Mouse (Mus musculus) testis, postnatal 10 days (tissue): ENCODE measurements around the gene Gm2115.
A peak's percentile ranks its signal among the peaks of the same experiment; 100 is the strongest.

Experiments used
- DNase-seq: peaks from one replicate; pipeline ENCODE4 v3.0.0; 2021; ENCODE audit warnings: low spot score

The Gm2115 gene

DNA sequence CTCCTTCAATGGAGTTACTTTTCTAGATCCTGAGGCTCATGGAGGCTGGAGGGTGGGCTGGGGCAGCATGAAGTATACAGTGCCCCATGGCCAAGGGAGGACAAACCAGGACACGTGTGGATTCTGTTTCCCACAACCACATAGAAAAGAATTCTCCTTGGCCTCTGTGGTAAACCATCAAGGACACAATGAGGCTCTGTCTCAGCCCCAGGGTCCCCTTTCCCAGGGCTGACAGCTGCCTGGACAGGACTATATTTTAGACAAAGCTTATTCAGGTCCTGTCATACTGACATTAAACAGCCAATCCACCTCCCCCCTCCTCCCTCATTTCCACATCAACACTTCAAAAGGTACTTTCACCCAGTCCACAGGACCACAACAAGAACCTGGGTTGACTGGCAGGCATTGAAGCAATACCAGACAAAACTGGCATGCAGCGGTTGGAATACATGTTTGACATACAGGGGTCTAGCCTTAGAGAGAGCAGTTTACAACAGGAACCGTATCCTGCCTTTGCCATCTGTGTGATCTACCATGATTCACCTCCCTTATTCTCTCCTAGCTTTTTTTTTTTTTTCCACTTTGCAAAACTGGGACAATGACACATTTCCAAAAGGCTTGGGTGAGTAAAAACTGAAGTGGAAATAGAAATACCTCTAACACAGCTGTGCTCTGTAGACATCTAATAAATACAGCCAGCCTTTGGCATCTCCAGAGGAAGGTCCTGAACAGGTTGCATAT, 57.8 kb downstream of the Gm2115 start:
- DNase-seq: peak; percentile 17

GRCm38 (mm10) chr7:84587101-84587783, 58.5 kb downstream of the Gm2115 start:
- peak; percentile 3 for DNase-seq

DNA sequence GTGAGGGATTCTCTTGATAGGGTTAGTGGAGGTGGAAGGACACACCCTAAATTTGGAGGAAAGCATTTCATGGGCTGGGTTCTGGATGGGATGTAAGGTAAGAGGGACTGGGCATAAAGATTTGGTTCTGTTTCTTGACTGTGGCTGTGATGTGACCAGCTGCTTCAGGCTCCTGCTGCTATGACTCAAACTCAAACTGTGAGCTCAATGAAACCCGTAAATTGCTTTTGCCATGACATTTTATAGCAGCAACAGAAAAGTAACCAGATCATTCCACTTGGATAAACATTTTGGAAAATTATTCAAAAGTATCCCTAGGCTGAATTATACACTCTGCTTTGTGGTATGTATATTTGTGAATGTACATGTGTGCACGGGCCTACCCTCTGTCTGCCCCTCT, 61.9 kb downstream of the Gm2115 start:
- no peak for DNase-seq

- no peak for DNase-seq
These were observed 62.6 kb downstream of the Gm2115 start for GRCm38 (mm10) chr7:84591347-84591746.

DNA sequence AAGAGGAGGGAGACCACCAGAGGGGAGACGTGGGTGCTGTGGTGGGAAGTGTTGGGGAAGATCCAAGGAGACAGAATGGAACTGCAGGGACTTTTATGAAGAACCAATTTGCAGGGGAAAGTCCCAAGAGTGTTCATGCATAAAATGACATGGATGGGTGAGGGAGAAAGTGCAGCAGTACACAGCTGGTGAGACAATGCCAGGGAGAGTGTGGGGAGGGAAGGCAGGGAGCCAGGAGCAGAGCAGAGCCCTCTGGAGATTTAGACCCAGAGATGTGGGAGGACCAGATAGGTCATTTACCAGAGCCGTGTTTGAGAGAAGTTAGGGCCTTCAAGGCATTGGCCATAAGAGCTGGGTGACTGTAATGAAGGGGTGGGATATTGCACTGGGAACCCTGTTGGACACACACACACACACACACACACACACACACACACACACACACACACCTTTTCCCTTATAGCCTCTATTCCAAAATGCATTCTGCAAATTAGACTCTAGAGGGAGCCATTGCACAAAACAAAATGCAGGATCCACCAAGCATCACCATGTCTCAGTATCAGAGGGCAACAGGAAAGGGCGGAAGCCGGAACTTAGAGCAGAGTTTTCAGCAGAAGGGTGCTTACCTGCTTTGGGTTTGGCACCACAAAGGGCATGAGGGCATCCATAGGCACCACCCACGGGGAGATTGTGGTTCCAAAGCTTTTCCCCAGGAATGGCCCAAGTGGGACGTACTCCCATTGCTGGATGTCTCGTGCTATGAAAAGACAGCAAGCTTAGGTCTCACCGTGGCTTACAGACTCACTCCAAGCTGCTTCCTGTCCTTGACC, 65.5 kb downstream of the Gm2115 start:
- no peak for DNase-seq

- DNase-seq: no peak
These were observed 66.2 kb downstream of the Gm2115 start for GRCm38 (mm10) chr7:84594917-84595303.

DNA sequence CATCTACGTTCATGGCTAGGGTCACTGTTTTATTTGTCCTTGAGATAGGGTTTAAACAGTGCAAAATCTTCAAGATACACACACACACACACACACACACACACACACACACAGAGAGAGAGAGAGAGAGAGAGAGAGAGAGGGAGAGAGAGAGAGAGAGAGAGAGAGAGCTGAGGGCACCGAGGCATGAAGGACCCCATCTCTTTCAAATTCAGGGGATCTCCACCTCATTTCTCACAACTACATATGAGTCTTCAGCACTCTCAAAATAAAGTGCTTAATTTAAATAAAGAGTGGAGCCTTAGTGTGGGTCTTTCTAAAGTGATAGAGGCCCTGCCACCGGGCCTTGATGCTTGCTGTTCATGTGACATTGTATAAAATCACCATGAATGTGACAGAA, 67.2 kb downstream of the Gm2115 start:
- DNase-seq: no peak

- DNase-seq: no peak
These were observed 67.9 kb downstream of the Gm2115 start for GRCm38 (mm10) chr7:84596633-84597032.

DNA sequence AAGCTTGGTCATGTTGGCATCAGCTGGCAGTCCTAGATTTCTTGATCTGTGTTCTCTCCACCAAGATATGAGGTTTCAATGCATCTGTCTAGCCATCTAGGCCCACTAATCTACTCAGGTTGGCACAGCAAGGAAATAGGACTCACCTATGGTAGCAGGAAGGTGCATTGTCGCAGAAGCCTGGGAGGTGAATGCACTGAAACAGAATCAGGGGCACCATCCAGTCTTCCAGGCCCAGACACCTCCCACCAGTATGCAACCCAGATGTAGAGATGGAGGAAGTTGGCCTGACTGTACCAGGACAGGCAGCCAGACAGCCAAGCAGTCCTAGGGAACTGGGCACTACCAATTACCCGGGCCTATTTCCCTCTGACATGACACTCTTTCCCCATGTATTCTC, 71.9 kb downstream of the Gm2115 start:
- DNase-seq: no peak

GRCm38 (mm10) chr7:84601331-84601730, 72.6 kb downstream of the Gm2115 start:
- no peak for DNase-seq

GRCm38 (mm10) chr7:84604501-84604900, 75.7 kb downstream of the Gm2115 start:
- DNase-seq: no peak

- DNase-seq: no peak
These were observed 76.4 kb downstream of the Gm2115 start for GRCm38 (mm10) chr7:84605033-84605687.

DNA sequence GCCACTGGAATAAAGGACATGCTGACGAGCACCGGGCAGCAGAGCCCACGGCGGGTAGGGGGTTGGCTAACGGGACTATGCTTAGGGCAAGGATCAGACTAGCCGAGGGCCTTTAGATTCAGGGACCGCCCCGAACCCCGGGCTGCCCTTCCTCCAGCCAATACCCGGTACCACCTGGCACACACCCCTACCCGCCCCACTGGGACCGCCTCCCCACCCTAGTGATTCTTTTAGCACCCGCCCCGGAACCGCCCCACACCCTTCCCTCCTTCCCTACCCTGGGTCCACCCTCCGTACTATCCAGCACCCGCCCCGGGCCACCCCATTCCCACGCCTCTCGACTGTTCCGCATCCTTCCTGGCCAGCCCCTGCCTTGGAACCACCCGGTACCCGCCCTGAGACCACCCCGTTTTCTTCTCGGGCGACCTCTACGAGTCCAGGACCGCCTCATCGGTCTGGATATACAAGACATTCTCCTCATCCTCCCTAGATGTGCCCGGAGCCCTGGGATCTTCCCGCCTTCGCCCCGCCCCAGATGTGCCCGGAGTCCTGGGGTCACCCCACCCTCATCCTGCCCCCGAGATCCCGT, 77.0 kb downstream of the Gm2115 start:
- DNase-seq: peak; percentile 84

GRCm38 (mm10) chr7:84606293-84606749, 77.6 kb downstream of the Gm2115 start, which contains the start of gene Fah:
Gene Fah (minus strand): TSS chr7:84606722.
- DNase-seq: peak; percentile 53

GRCm38 (mm10) chr7:84611609-84612008, 82.9 kb downstream of the Gm2115 start:
- no peak for DNase-seq

DNA sequence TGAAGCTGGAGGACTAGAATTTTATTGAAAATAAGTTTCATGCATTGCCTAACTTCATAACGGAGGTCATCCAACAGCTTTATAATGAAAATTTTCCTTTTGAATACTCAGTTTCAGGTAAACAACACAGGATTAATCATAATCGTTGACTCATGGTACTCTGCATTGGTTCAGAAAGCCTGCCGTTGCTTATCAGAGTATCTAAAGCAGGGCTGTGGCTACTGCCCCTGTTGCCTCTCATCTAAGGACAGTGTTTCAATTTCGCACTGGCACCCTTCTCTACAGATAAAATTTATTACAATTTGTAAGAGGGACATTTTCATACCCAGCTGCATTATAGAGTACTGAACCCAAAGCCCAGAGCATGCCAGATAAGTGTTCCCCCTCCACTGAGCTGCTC, 83.7 kb downstream of the Gm2115 start:
- no peak for DNase-seq

- no peak for DNase-seq
These were observed 90.2 kb downstream of the Gm2115 start for GRCm38 (mm10) chr7:84618951-84619350.

DNA sequence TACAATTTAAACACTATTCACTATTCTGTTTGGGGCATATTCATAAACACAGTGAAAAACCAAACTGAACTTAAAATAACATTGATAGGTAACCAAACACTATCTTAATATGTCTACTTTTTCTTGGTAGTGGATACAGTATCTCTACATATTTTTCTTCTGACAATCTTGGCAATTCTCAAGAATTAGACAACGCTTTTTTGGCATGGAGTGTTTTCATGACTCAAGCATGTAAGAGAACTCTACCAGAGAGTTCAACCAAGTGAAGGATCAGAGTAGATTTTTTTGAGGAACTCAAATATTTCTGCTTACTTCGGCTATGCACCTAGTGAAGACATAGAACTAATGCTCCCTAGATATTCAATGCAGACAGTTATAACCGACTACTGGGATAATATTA, 92.2 kb downstream of the Gm2115 start:
- DNase-seq: no peak

- no peak for DNase-seq
These were observed 95.0 kb downstream of the Gm2115 start for GRCm38 (mm10) chr7:84623718-84624117.

- no peak for DNase-seq
These were observed 103.1 kb downstream of the Gm2115 start for GRCm38 (mm10) chr7:84631878-84632277.
